Comparison of ENCODE assay signal across 8 mouse cellular contexts in the genomic region with DNA sequence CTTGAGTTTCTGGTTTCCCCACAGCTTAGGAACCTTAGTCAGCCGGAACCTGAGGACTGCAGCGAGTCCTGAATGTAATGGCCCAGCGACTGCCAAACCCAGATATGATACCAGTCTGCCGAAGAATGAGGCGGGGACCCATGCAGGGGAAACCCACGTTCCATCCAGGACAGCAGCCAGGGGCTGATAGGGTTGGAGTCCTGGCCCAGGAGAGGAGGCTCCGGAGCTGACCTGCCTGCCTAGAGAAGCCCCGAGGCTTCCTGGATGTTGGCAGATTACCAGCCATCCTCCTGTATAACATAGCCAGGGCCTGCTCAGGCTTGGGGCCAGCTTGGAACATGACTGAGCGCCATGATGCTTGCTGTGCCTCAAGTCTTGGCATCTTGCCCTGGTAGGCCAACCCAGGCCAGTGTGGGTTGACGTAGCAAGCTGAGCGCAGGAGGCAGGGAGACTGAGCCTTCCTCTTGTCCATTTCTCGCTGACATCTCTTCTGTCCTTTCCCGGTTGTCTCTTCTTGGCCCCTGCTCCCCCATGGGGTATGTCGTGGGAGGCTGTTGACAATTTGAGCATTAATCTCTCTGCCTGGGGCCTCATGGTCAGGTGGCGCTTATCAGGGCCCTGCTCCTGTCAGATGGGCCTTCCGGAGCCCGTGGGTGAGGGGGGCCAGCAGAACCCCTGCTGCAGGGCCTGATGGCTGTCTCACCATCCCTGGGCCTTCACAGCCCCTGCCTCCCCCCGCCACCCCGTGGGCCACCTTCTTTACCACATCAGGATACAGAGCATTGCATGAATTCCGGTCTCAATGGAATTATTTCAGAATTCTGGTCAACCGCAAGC. TPM values are rescaled to one million over a fixed set of nuclear protein-coding genes. Genes with fewer than 3 reads are reported as not detected.
DNase-seq lines count a peak whose midpoint lies in the region; ATAC-seq and TF ChIP-seq lines count a peak whose summit lies in the region.

No protein-coding gene starts in this region.

- no peaks in the 10 kb centered on the region for H3K36me3 ChIP-seq in forebrain, embryonic 15.5 days
- no peaks in the 10 kb centered on the region for H3K36me3 ChIP-seq in forebrain, embryonic 10.5 days (replicated peaks)
- peaks cover 0 to 17% of the 10 kb centered on the region in 2 experiments; a peak in 2 of 4 replicates for H3K36me3 ChIP-seq in MEL (ENCODE audit: control insufficient read depth in 1 of 2, insufficient read depth in 2 of 2, low read length in 2 of 2)

- TF ChIP-seq CTCF in MEL (IDR thresholded peaks at IDR 0.05 in 2 of 3, conservative IDR thresholded peaks at IDR 0.05 in 1 of 3; ENCODE audit: control insufficient read depth in 1 of 3, insufficient read depth in 1 of 3, low read depth in 2 of 3, low read length in 3 of 3, poor library complexity in 1 of 3, severe bottlenecking in 1 of 3): no peak

- no peak overlapping the region for H3K9ac ChIP-seq in forebrain, embryonic 15.5 days (replicated peaks)
- peak overlapping the region; percentile 77 for H3K9ac ChIP-seq in MEL (ENCODE audit: control insufficient read depth, low read depth, low read length, poor library complexity, severe bottlenecking)

- H3K79me2 ChIP-seq in MEL (ENCODE audit: control insufficient read depth, insufficient read depth, low read length, poor library complexity): no peaks in the 10 kb centered on the region; the same call in 1 of the 2 replicates

- 71% methylated on average over 21 of the region's 21 CpGs for WGBS in forebrain, embryonic 15.5 days
- WGBS in forebrain, embryonic 10.5 days: 85% methylated on average over 21 of the region's 21 CpGs

- H3K9me3 ChIP-seq in forebrain, embryonic 15.5 days: no peaks in the 10 kb centered on the region
- H3K9me3 ChIP-seq in forebrain, embryonic 10.5 days: peaks cover 4% of the 10 kb centered on the region; the same call in 1 of the 2 replicates
- H3K9me3 ChIP-seq in MEL (replicated peaks; ENCODE audit: insufficient read depth, low read length): no peaks in the 10 kb centered on the region

- H3K4me2 ChIP-seq in forebrain, embryonic 15.5 days (replicated peaks): no peak overlapping the region

- peak; percentile 70 for ATAC-seq in forebrain, embryonic 15.5 days (replicated peaks)
- ATAC-seq in monocyte, adult 5-6 weeks (replicated peaks; ENCODE audit: insufficient number of reproducible peaks, low FRiP score, low TSS enrichment, poor library complexity, severe bottlenecking): peak; percentile 22; the same call in 1 of the 2 replicates

- peaks cover 12% of the 10 kb centered on the region for H3K4me1 ChIP-seq in forebrain, embryonic 15.5 days
- H3K4me1 ChIP-seq in forebrain, embryonic 10.5 days: peaks cover 18% of the 10 kb centered on the region
- peaks cover 2 to 27% of the 10 kb centered on the region in 2 experiments; a peak in 3 of 4 replicates for H3K4me1 ChIP-seq in MEL (ENCODE audit: control insufficient read depth in 1 of 2, insufficient read depth in 2 of 2, low read length in 2 of 2)

- DNase-seq in forebrain, embryonic 10.5 days (ENCODE audit: extremely low spot score, low spot score): no peak
- DNase-seq in MEL (ENCODE audit: low read depth, low spot score): peak; percentile 91
- peak; percentile 97 to 98 for DNase-seq in cerebellum, postnatal 14 days
- DNase-seq in kidney, adult 8-10 months: peak; percentile 25 to 26
- DNase-seq in B cell, adult 2 months: no peak
- no peak for DNase-seq in thymus, postnatal 14 days

- TF ChIP-seq RAD21 in MEL (IDR thresholded peaks at IDR 0.05; ENCODE audit: low read depth, low read length): no peak

- peak; percentile 73 to 87 for TF ChIP-seq EP300 in MEL (IDR thresholded peaks at IDR 0.05; ENCODE audit: low read depth in 1 of 2, low read length in 2 of 2)

- H3K27me3 ChIP-seq in forebrain, embryonic 15.5 days: no peaks in the 10 kb centered on the region
- H3K27me3 ChIP-seq in forebrain, embryonic 10.5 days (ENCODE audit: poor library complexity, severe bottlenecking): peaks cover 3% of the 10 kb centered on the region; the same call in 1 of the 2 replicates
- no peaks in the 10 kb centered on the region for H3K27me3 ChIP-seq in MEL (ENCODE audit: control insufficient read depth in 1 of 2, insufficient read depth in 2 of 2, low read length in 2 of 2)

- no peak overlapping the region for H3K4me3 ChIP-seq in forebrain, embryonic 15.5 days
- no peak overlapping the region for H3K4me3 ChIP-seq in forebrain, embryonic 10.5 days
- H3K4me3 ChIP-seq in MEL (ENCODE audit: control insufficient read depth in 1 of 2, insufficient read depth in 1 of 2, low read depth in 2 of 2, low read length in 2 of 2): peak overlapping the region; percentile 19 to 45

- no peak overlapping the region for H3K27ac ChIP-seq in forebrain, embryonic 15.5 days (replicated peaks)
- no peak overlapping the region for H3K27ac ChIP-seq in forebrain, embryonic 10.5 days
- H3K27ac ChIP-seq in MEL (ENCODE audit: control insufficient read depth, low read depth, low read length): peak overlapping the region; percentile 94

- peak in 1 of 2 experiments; percentile 53; a peak in 1 of 4 replicates for TF ChIP-seq POLR2A in MEL (IDR thresholded peaks at IDR 0.05; ENCODE audit: control insufficient read depth in 1 of 2, insufficient read depth in 1 of 2, low read depth in 1 of 2, low read length in 2 of 2, poor library complexity in 1 of 2)

TF ChIP-seq in MEL, 35 proteins besides CTCF, POLR2A, EP300 and RAD21:
- TF ChIP-seq MAFK (IDR thresholded peaks at IDR 0.05; ENCODE audit: borderline replicate concordance, low read depth, low read length) (no peak), ELF1 (IDR thresholded peaks at IDR 0.05; ENCODE audit: low read depth, low read length) (no peak), E2F4 (IDR thresholded peaks at IDR 0.05; ENCODE audit: borderline replicate concordance, low read depth, low read length) (no peak), GATA1 (IDR thresholded peaks at IDR 0.05; ENCODE audit: low read depth, low read length) (peak; percentile 81), MYB (IDR thresholded peaks at IDR 0.05; ENCODE audit: low read depth, low read length) (no peak), ETS1 (IDR thresholded peaks at IDR 0.05; ENCODE audit: low read depth, low read length) (peak; percentile 84), UBTF (IDR thresholded peaks at IDR 0.05; ENCODE audit: borderline replicate concordance, insufficient read depth, low read depth, low read length) (no peak; the same call in 1 of the 2 replicates), TCF12 (IDR thresholded peaks at IDR 0.05; ENCODE audit: low read depth, low read length) (peak; percentile 86), MAZ (IDR thresholded peaks at IDR 0.05; ENCODE audit: low read depth, low read length) (no peak; the same call in 1 of the 2 replicates), ZNF384 (IDR thresholded peaks at IDR 0.05; ENCODE audit: low read depth, low read length) (no peak), CHD2 (IDR thresholded peaks at IDR 0.05; ENCODE audit: low read length) (no peak), NRF1 (IDR thresholded peaks at IDR 0.05; ENCODE audit: insufficient read depth, low read depth, low read length, poor library complexity, severe bottlenecking) (no peak), BHLHE40 (IDR thresholded peaks at IDR 0.05; ENCODE audit: borderline replicate concordance, low read depth, low read length) (peak; percentile 55), TAL1 (IDR thresholded peaks at IDR 0.05; ENCODE audit: low read length) (peak; percentile 78), HCFC1 (IDR thresholded peaks at IDR 0.05; ENCODE audit: low read depth, low read length) (peak; percentile 3; the same call in 1 of the 2 replicates), MXI1 (IDR thresholded peaks at IDR 0.05; ENCODE audit: low read depth, low read length) (peak; percentile 68), GABPA (IDR thresholded peaks at IDR 0.05; ENCODE audit: low read depth, low read length) (no peak), ZKSCAN1 (IDR thresholded peaks at IDR 0.05; ENCODE audit: low read depth, low read length) (no peak), ZMIZ1 (IDR thresholded peaks at IDR 0.05; ENCODE audit: low read depth, low read length) (0 out of 2 replicates have a peak, but pooled peaks have one; percentile 46), USF2 (IDR thresholded peaks at IDR 0.05; ENCODE audit: borderline replicate concordance in 1 of 2, insufficient read depth in 1 of 2, low read depth in 1 of 2, low read length in 2 of 2) (no peak), SIN3A (IDR thresholded peaks at IDR 0.05; ENCODE audit: low read length) (peak; percentile 76), ZC3H11A (IDR thresholded peaks at IDR 0.05; ENCODE audit: low read depth, low read length) (no peak), JUND (IDR thresholded peaks at IDR 0.05; ENCODE audit: low read depth, low read length) (no peak), NELFE (IDR thresholded peaks at IDR 0.05; ENCODE audit: low read depth, low read length) (peak; percentile 60), MEF2A (IDR thresholded peaks at IDR 0.05; ENCODE audit: extremely low read depth, insufficient replicate concordance, low read depth, low read length, poor library complexity, severe bottlenecking) (no peak), RCOR1 (IDR thresholded peaks at IDR 0.05; ENCODE audit: low read depth, low read length) (peak; percentile 35; the same call in 1 of the 2 replicates), POLR2AphosphoS2 (IDR thresholded peaks at IDR 0.05; ENCODE audit: low read length) (peak; percentile 62; the same call in 1 of the 2 replicates), POLR2AphosphoS5 (IDR thresholded peaks at IDR 0.05; ENCODE audit: borderline replicate concordance, low read depth, low read length) (0 out of 2 replicates have a peak, but pooled peaks have one; percentile 60), MYC (IDR thresholded peaks at IDR 0.05; ENCODE audit: low read depth, low read length) (peak; percentile 64), TBP (IDR thresholded peaks at IDR 0.05; ENCODE audit: low read depth, low read length) (no peak), USF1 (IDR thresholded peaks at IDR 0.05; ENCODE audit: low read depth, low read length) (peak; percentile 83), CHD1 (IDR thresholded peaks at IDR 0.05; ENCODE audit: low read depth, low read length) (no peak), MAX (IDR thresholded peaks at IDR 0.05; ENCODE audit: low read length) (peak; percentile 77), KAT2A (conservative IDR thresholded peaks at IDR 0.05; ENCODE audit: low read depth, low read length) (no peak), SMC3 (IDR thresholded peaks at IDR 0.05; ENCODE audit: low read depth, low read length) (no peak)
TF ChIP-seq in MEL: peak in this region for 16.

RNA-seq across cellular contexts. Expression of gene Rpn1, which starts 32.3 kb away (rescaled TPM):
- polyA plus RNA-seq in forebrain, embryonic 15.5 days (2015; fragmentation: Nextera tagmentation; extraction: Ambion mirVana): 246 and 262 TPM in 2 replicates
- 301 and 303 TPM in 2 replicates for polyA plus RNA-seq in forebrain, embryonic 10.5 days (2016; fragmentation: Nextera tagmentation; extraction: Ambion mirVana)
- total RNA-seq in MEL (2012; rRNA removed): 284 and 289 TPM in 2 replicates
- polyA plus RNA-seq in MEL (2012; ENCODE audit: insufficient read depth in 1 of 2, insufficient read length in 2 of 2, low read depth in 1 of 2, low replicate concordance in 2 of 2, missing spikeins in 1 of 2): 100 to 1,000 TPM; 361 to 412 TPM
- total RNA-seq in monocyte, adult 5-6 weeks (2017): 66.8 to 91.7 TPM (median 77.6 TPM) in 3 replicates

Comparison
In these comparisons a context has a peak if more than half of its experiments do, and no peak if none do; other contexts are left out.
1. H3K4me3 ChIP-seq: peak in MEL (2 of 2); none in forebrain, embryonic 15.5 days (single experiment) and forebrain, embryonic 10.5 days (single experiment).
2. DNase-seq: peak in MEL (single experiment), cerebellum, postnatal 14 days (2 of 2) and kidney, adult 8-10 months (2 of 2); none in forebrain, embryonic 10.5 days (single experiment), B cell, adult 2 months (0 of 2) and thymus, postnatal 14 days (single experiment).